Mouse (Mus musculus) MEL (cell line): ENCODE measurements around the gene Prss40. TPM values are rescaled to one million over a fixed set of nuclear protein-coding genes. Genes with fewer than 3 reads are reported as not detected.

Experiments
- DNase-seq: peaks from one replicate; pipeline ENCODE4 v3.0.0; 2011; ENCODE audit warnings: low read depth, low spot score
- H3K27ac ChIP-seq: 2 replicates; pipeline ENCODE4 v1.5.1; 2012; ENCODE audit warnings: low read depth, mild to moderate bottlenecking, control low read depth, low read length, moderate library complexity; ENCODE audit not compliant: control insufficient read depth
- H3K27me3 ChIP-seq, 2 experiments: fragments of 150-350 bp in 1 of 2; sonication (generic) in 1 of 2; 2 replicates each; pipeline ENCODE4 v1.6.1; 2012; ENCODE audit warnings: low read length in 2 of 2, mild to moderate bottlenecking in 2 of 2, improper control_type of control experiment in 1 of 2, moderate library complexity in 1 of 2; ENCODE audit not compliant: insufficient read depth in 2 of 2, control insufficient read depth in 1 of 2
- H3K36me3 ChIP-seq, 2 experiments: 2 replicates each; pipeline ENCODE4 v1.6.1; 2012 to 2014; ENCODE audit warnings: low read length in 2 of 2, improper control_type of control experiment in 1 of 2, inconsistent platforms in 1 of 2, mild to moderate bottlenecking in 1 of 2; ENCODE audit not compliant: insufficient read depth in 2 of 2, control insufficient read depth in 1 of 2
- H3K4me1 ChIP-seq, 2 experiments: fragments of 150-350 bp in 1 of 2; sonication (generic) in 1 of 2; 2 replicates each; pipeline ENCODE4 v1.6.1; 2012; ENCODE audit warnings: low read length in 2 of 2, improper control_type of control experiment in 1 of 2, mild to moderate bottlenecking in 1 of 2; ENCODE audit not compliant: insufficient read depth in 2 of 2, control insufficient read depth in 1 of 2
- H3K4me3 ChIP-seq, 2 experiments: fragments of 150-350 bp in 1 of 2; sonication (generic) in 1 of 2; 2 replicates each; pipeline ENCODE4 v1.5.1; 2012; ENCODE audit warnings: low read depth in 2 of 2, low read length in 2 of 2, mild to moderate bottlenecking in 2 of 2, moderate library complexity in 2 of 2, control low read depth in 1 of 2, improper control_type of control experiment in 1 of 2; ENCODE audit not compliant: control insufficient read depth in 1 of 2, insufficient read depth in 1 of 2
- H3K79me2 ChIP-seq: 2 replicates; pipeline ENCODE4 v1.6.1; 2012; ENCODE audit warnings: mild to moderate bottlenecking, low read length, moderate library complexity; ENCODE audit not compliant: control insufficient read depth, poor library complexity, insufficient read depth
- H3K9ac ChIP-seq: 2 replicates; pipeline ENCODE4 v1.6.1; 2012; ENCODE audit warnings: low read depth, mild to moderate bottlenecking, control low read depth, low read length, moderate library complexity; ENCODE audit not compliant: control insufficient read depth, poor library complexity, severe bottlenecking
- H3K9me3 ChIP-seq: fragments of 150-350 bp; sonication (generic); replicated peaks from 2 replicates; pipeline ENCODE4 v1.6.1; 2012; ENCODE audit warnings: mild to moderate bottlenecking, low read length, improper control_type of control experiment, moderate library complexity; ENCODE audit not compliant: insufficient read depth
- BHLHE40 ChIP-seq: IDR thresholded peaks from 2 replicates; pipeline ENCODE4 v1.6.1; 2012; ENCODE audit warnings: low read depth, mild to moderate bottlenecking, inconsistent platforms, low read length, improper control_type of control experiment, borderline replicate concordance
- CHD1 ChIP-seq: IDR thresholded peaks from 2 replicates; pipeline ENCODE4 v1.6.1; 2012; ENCODE audit warnings: low read depth, mild to moderate bottlenecking, inconsistent platforms, low read length, improper control_type of control experiment
- CHD2 ChIP-seq: IDR thresholded peaks from 2 replicates; pipeline ENCODE4 v1.6.1; 2011; ENCODE audit warnings: low read length, improper control_type of control experiment
- CTCF ChIP-seq, 3 experiments: IDR thresholded peaks in 2 of 3; conservative IDR thresholded peaks in 1 of 3; 2 replicates each; pipeline ENCODE4 v1.5.1; 2011 to 2012; ENCODE audit warnings: low read length in 3 of 3, low read depth in 2 of 3, mild to moderate bottlenecking in 2 of 3, improper control_type of control experiment in 1 of 3, inconsistent platforms in 1 of 3, mixed read lengths in 1 of 3, moderate library complexity in 1 of 3; ENCODE audit not compliant: control insufficient read depth in 1 of 3, insufficient read depth in 1 of 3, poor library complexity in 1 of 3, severe bottlenecking in 1 of 3
- ELF1 ChIP-seq: IDR thresholded peaks from 2 replicates; pipeline ENCODE4 v1.6.1; 2014; ENCODE audit warnings: low read depth, mild to moderate bottlenecking, inconsistent platforms, low read length, improper control_type of control experiment, moderate library complexity
- EP300 ChIP-seq, 2 experiments: IDR thresholded peaks; 2 replicates each; pipeline ENCODE4 v1.6.1; 2011; ENCODE audit warnings: improper control_type of control experiment in 2 of 2, low read length in 2 of 2, low read depth in 1 of 2, mild to moderate bottlenecking in 1 of 2
- GABPA ChIP-seq: IDR thresholded peaks from 2 replicates; pipeline ENCODE4 v1.6.1; 2012; ENCODE audit warnings: low read depth, mild to moderate bottlenecking, inconsistent platforms, low read length, improper control_type of control experiment, moderate library complexity
- HCFC1 ChIP-seq: IDR thresholded peaks from 2 replicates; pipeline ENCODE4 v1.6.1; 2012; ENCODE audit warnings: low read depth, mild to moderate bottlenecking, inconsistent platforms, low read length, improper control_type of control experiment, moderate library complexity
- KAT2A ChIP-seq: conservative IDR thresholded peaks from 2 replicates; pipeline ENCODE4 v1.6.1; 2012; ENCODE audit warnings: low read depth, low read length, improper control_type of control experiment, inconsistent platforms
- MAX ChIP-seq: IDR thresholded peaks from 2 replicates; pipeline ENCODE4 v1.6.1; 2011; ENCODE audit warnings: low read length, improper control_type of control experiment
- MEF2A ChIP-seq: IDR thresholded peaks from 2 replicates; pipeline ENCODE4 v1.6.1; 2014; ENCODE audit warnings: low read depth, mild to moderate bottlenecking, inconsistent platforms, low read length, improper control_type of control experiment; ENCODE audit not compliant: poor library complexity, insufficient replicate concordance, severe bottlenecking; ENCODE audit errors: extremely low read depth
- MYC ChIP-seq: IDR thresholded peaks from 2 replicates; pipeline ENCODE4 v1.6.1; 2011; ENCODE audit warnings: low read depth, mild to moderate bottlenecking, low read length, improper control_type of control experiment, moderate library complexity
- NELFE ChIP-seq: IDR thresholded peaks from 2 replicates; pipeline ENCODE4 v1.6.1; 2011; ENCODE audit warnings: low read depth, low read length, improper control_type of control experiment
- NRF1 ChIP-seq: IDR thresholded peaks from 2 replicates; pipeline ENCODE4 v1.6.1; 2014; ENCODE audit warnings: low read depth, mild to moderate bottlenecking, inconsistent platforms, low read length, improper control_type of control experiment, moderate library complexity; ENCODE audit not compliant: poor library complexity, insufficient read depth, severe bottlenecking
- POLR2A ChIP-seq, 2 experiments: IDR thresholded peaks; 2 replicates each; pipeline ENCODE4 v1.6.1; 2011 to 2012; ENCODE audit warnings: low read length in 2 of 2, mild to moderate bottlenecking in 2 of 2, control low read depth in 1 of 2, improper control_type of control experiment in 1 of 2, low read depth in 1 of 2, moderate library complexity in 1 of 2; ENCODE audit not compliant: control insufficient read depth in 1 of 2, insufficient read depth in 1 of 2, poor library complexity in 1 of 2
- POLR2AphosphoS5 ChIP-seq: IDR thresholded peaks from 2 replicates; pipeline ENCODE4 v1.6.1; 2012; ENCODE audit warnings: low read depth, borderline replicate concordance, mild to moderate bottlenecking, inconsistent platforms, low read length, moderate library complexity, mixed read lengths
- RAD21 ChIP-seq: IDR thresholded peaks from 2 replicates; pipeline ENCODE4 v1.6.1; 2011; ENCODE audit warnings: mild to moderate bottlenecking, low read depth, low read length, improper control_type of control experiment
- SIN3A ChIP-seq: IDR thresholded peaks from 2 replicates; pipeline ENCODE4 v1.6.1; 2012; ENCODE audit warnings: low read length, improper control_type of control experiment, inconsistent platforms
- SMC3 ChIP-seq: IDR thresholded peaks from 2 replicates; pipeline ENCODE4 v1.6.1; 2011; ENCODE audit warnings: low read depth, low read length, improper control_type of control experiment
- TAL1 ChIP-seq: IDR thresholded peaks from 2 replicates; pipeline ENCODE4 v1.6.1; 2012; ENCODE audit warnings: mild to moderate bottlenecking, inconsistent platforms, low read length, moderate library complexity, mixed read lengths
- TCF12 ChIP-seq: IDR thresholded peaks from 2 replicates; pipeline ENCODE4 v1.6.1; 2014; ENCODE audit warnings: low read depth, mild to moderate bottlenecking, inconsistent platforms, low read length, improper control_type of control experiment, moderate library complexity
- USF1 ChIP-seq: IDR thresholded peaks from 2 replicates; pipeline ENCODE4 v1.6.1; 2014; ENCODE audit warnings: low read depth, mild to moderate bottlenecking, inconsistent platforms, low read length, improper control_type of control experiment, moderate library complexity
- USF2 ChIP-seq, 2 experiments: IDR thresholded peaks; 2 replicates each; pipeline ENCODE4 v1.6.1; 2011 to 2012; ENCODE audit warnings: improper control_type of control experiment in 2 of 2, low read length in 2 of 2, borderline replicate concordance in 1 of 2, inconsistent platforms in 1 of 2, low read depth in 1 of 2, mild to moderate bottlenecking in 1 of 2; ENCODE audit not compliant: insufficient read depth in 1 of 2
- ZMIZ1 ChIP-seq: IDR thresholded peaks from 2 replicates; pipeline ENCODE4 v1.6.1; 2012; ENCODE audit warnings: low read depth, mild to moderate bottlenecking, inconsistent platforms, low read length, improper control_type of control experiment, moderate library complexity
- ZNF384 ChIP-seq: IDR thresholded peaks from 2 replicates; pipeline ENCODE4 v1.6.1; 2012; ENCODE audit warnings: low read depth, mild to moderate bottlenecking, inconsistent platforms, low read length, improper control_type of control experiment
- polyA plus RNA-seq, 2 experiments: library from polyadenylated mRNA; stranded (reverse) in 1 of 2; unstranded in 1 of 2; fragments of >175 nt in 1 of 2; fragments of >200 nt in 1 of 2; gene quantifications; 2 replicates each; pipeline versions ENCODE4 v1.2.1 to v1.2.4; 2012; ENCODE audit warnings: low replicate concordance in 2 of 2, low read depth in 1 of 2; ENCODE audit not compliant: insufficient read length in 2 of 2, insufficient read depth in 1 of 2, missing spikeins in 1 of 2
- total RNA-seq: library from RNA; depleted of rRNA; stranded (reverse); fragments of 300-350 nt; gene quantifications from 2 replicates; pipeline ENCODE4 v1.2.3, GENCODE M21; 2012

The Prss40 gene
- total and polyA plus RNA-seq, 3 experiments, result not detected

- no peaks in the 10 kb centered on the region for H3K9me3 ChIP-seq
- no peak overlapping the region for H3K27ac ChIP-seq
- DNase-seq, result no peak
- H3K36me3 ChIP-seq, result no peaks in the 10 kb centered on the region
- H3K9ac ChIP-seq, result no peak overlapping the region
- H3K4me1 ChIP-seq, result no peaks in the 10 kb centered on the region
- TF ChIP-seq POLR2A (IDR thresholded peaks at IDR 0.05; ENCODE audit: control insufficient read depth in 1 of 2, insufficient read depth in 1 of 2, low read depth in 1 of 2, low read length in 2 of 2, poor library complexity in 1 of 2) (no peak), SIN3A (no peak), MAX (no peak), BHLHE40 (no peak), EP300 (IDR thresholded peaks at IDR 0.05; ENCODE audit: low read depth in 1 of 2, low read length in 2 of 2) (no peak), POLR2AphosphoS5 (no peak), GABPA (no peak), NRF1 (no peak), MYC (no peak), RAD21 (no peak), SMC3 (no peak), MEF2A (no peak), USF2 (IDR thresholded peaks at IDR 0.05; ENCODE audit: borderline replicate concordance in 1 of 2, insufficient read depth in 1 of 2, low read depth in 1 of 2, low read length in 2 of 2) (no peak), KAT2A (no peak), NELFE (no peak), TCF12 (no peak), CHD2 (no peak), CTCF (IDR thresholded peaks at IDR 0.05 in 2 of 3, conservative IDR thresholded peaks at IDR 0.05 in 1 of 3; ENCODE audit: control insufficient read depth in 1 of 3, insufficient read depth in 1 of 3, low read depth in 2 of 3, low read length in 3 of 3, poor library complexity in 1 of 3, severe bottlenecking in 1 of 3) (no peak), ZNF384 (no peak), TAL1 (no peak)
- no peaks in the 10 kb centered on the region for H3K79me2 ChIP-seq
- no peak overlapping the region for H3K4me3 ChIP-seq
- no peaks in the 10 kb centered on the region for H3K27me3 ChIP-seq
Observed at GRCm38 (mm10) chr1:34569876-34570275, 9.1 kb upstream of the Prss40 start.

GRCm38 (mm10) chr1:34568120-34568519 is 7.4 kb upstream of the Prss40 start:
- Histone ChIP-seq H3K27ac (no peak overlapping the region), H3K79me2 (no peaks in the 10 kb centered on the region), H3K4me1 (no peaks in the 10 kb centered on the region), H3K27me3 (no peaks in the 10 kb centered on the region), H3K4me3 (no peak overlapping the region), H3K36me3 (no peaks in the 10 kb centered on the region), H3K9me3 (no peaks in the 10 kb centered on the region), H3K9ac (no peak overlapping the region)
- DNase-seq, result no peak
- no peak for TF ChIP-seq EP300 (IDR thresholded peaks at IDR 0.05; ENCODE audit: low read depth in 1 of 2, low read length in 2 of 2)
- TF ChIP-seq SMC3, result no peak
- TF ChIP-seq CHD1, result no peak
- no peak for TF ChIP-seq ZMIZ1
- no peak for TF ChIP-seq USF1
- TF ChIP-seq MYC, result no peak
- no peak for TF ChIP-seq BHLHE40
- no peak for TF ChIP-seq HCFC1
- no peak for TF ChIP-seq ELF1
